ENCODE assay signal across 10 mouse cellular contexts in the genomic region with DNA sequence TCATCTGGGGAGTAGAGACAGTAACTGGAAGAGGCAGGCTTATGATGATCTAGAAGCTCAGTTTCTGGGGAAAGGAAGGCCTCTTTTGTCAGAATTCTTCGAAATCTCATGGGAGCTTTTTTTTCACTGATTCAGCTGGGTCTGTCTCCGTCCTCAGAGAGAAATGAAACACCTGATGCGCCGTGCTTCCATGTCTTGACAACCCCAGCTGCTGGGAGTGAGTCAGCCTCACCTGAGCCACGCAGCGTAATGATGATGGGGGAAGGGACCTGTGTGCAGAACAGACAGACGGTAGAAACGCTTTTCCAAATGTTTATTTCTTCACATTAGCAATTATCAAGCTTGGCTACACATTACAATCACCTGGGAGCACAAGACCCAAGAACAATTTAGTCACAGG. TPM values are rescaled to one million over a fixed set of nuclear protein-coding genes. Genes with fewer than 3 reads are reported as not detected.
A peak's percentile ranks its signal among the peaks of the same experiment; 100 is the strongest.
DNase-seq lines count a peak whose midpoint lies in the region; ATAC-seq and TF ChIP-seq lines count a peak whose summit lies in the region.
"Had no signal": no experiment of that assay in that cellular context is flagged by ENCODE, and none has a peak within 500 bp of the region (broad histone marks: within the 10 kb centered on the region; RNA-seq: fewer than 3 reads in every experiment).

No protein-coding gene starts in this region.

- no peak for DNase-seq in heart, postnatal 36 days
- DNase-seq in kidney, postnatal 0 days (ENCODE audit: low spot score), result peak; percentile 11
- DNase-seq in kidney, postnatal 10 days, result no peak
- DNase-seq in thymus, postnatal 0 days (ENCODE audit: low spot score), result no peak
- no peak for DNase-seq in adrenal gland, postnatal 36 days
- DNase-seq: cerebellum, postnatal 36 days had no signal

- no peaks in the 10 kb centered on the region for H3K27me3 ChIP-seq in heart, embryonic 11.5 days (ENCODE audit: control insufficient read depth, insufficient read depth, low read length)
- no peaks in the 10 kb centered on the region for H3K27me3 ChIP-seq in kidney, postnatal 0 days (ENCODE audit: insufficient read depth, low read length)
- no peaks in the 10 kb centered on the region for H3K27me3 ChIP-seq in ES-Bruce4 (ENCODE audit: control insufficient read depth, insufficient read depth, low read length, poor library complexity, severe bottlenecking)
- H3K27me3 ChIP-seq in intestine, embryonic 16.5 days (replicated peaks; ENCODE audit: control insufficient read depth, insufficient read depth, low read length), result no peaks in the 10 kb centered on the region

- no peak for ATAC-seq in heart, embryonic 11.5 days (replicated peaks; ENCODE audit: insufficient number of reproducible peaks, low FRiP score, low TSS enrichment)
- no peak for ATAC-seq in kidney, postnatal 0 days (replicated peaks; ENCODE audit: low FRiP score, low read depth)
- ATAC-seq in intestine, embryonic 16.5 days, result no peak

- no peak overlapping the region for H3K4me2 ChIP-seq in heart, embryonic 11.5 days
- no peak overlapping the region for H3K4me2 ChIP-seq in kidney, postnatal 0 days (ENCODE audit: low read length)
- peak overlapping the region; percentile 17; the same call in 1 of the 2 replicates for H3K4me2 ChIP-seq in intestine, embryonic 16.5 days (ENCODE audit: low read depth, low read length)

- no peak for TF ChIP-seq EP300 in ES-Bruce4 (IDR thresholded peaks at IDR 0.05; ENCODE audit: insufficient read depth, low read depth, low read length)

- TF ChIP-seq CTCF in kidney, postnatal 0 days (IDR thresholded peaks at IDR 0.05; ENCODE audit: low read depth), result no peak
- no peak for TF ChIP-seq CTCF in ES-Bruce4 (IDR thresholded peaks at IDR 0.05; ENCODE audit: low read depth, low read length)

- H3K36me3 ChIP-seq in heart, embryonic 11.5 days (ENCODE audit: control insufficient read depth, insufficient read depth, low read length), result no peaks in the 10 kb centered on the region
- H3K36me3 ChIP-seq in kidney, postnatal 0 days (ENCODE audit: insufficient read depth, low read length), result no peaks in the 10 kb centered on the region
- H3K36me3 ChIP-seq in ES-Bruce4 (ENCODE audit: control insufficient read depth, insufficient read depth, low read length, poor library complexity, severe bottlenecking), result no peaks in the 10 kb centered on the region
- no peaks in the 10 kb centered on the region for H3K36me3 ChIP-seq in intestine, embryonic 16.5 days (ENCODE audit: control insufficient read depth, insufficient read depth, low read length)

- WGBS in heart, embryonic 11.5 days (ENCODE audit: insufficient replicate concordance), result 64% methylated on average over 8 of the region's 8 CpGs
- WGBS in kidney, postnatal 0 days, result 63% methylated on average over 8 of the region's 8 CpGs
- 52% methylated on average over 8 of the region's 8 CpGs for WGBS in intestine, embryonic 16.5 days

- H3K9ac ChIP-seq in heart, embryonic 11.5 days (ENCODE audit: low read depth, low read length), result no peak overlapping the region
- H3K9ac ChIP-seq in kidney, postnatal 0 days (ENCODE audit: low read depth, low read length), result no peak overlapping the region
- H3K9ac ChIP-seq in ES-Bruce4 (ENCODE audit: low read depth, poor library complexity, severe bottlenecking), result no peak overlapping the region
- no peak overlapping the region for H3K9ac ChIP-seq in intestine, embryonic 16.5 days (ENCODE audit: low read depth, low read length)

- peak overlapping the region; percentile 62; the same call in 1 of the 2 replicates for H3K27ac ChIP-seq in heart, embryonic 11.5 days (ENCODE audit: low read depth, low read length)
- H3K27ac ChIP-seq in kidney, postnatal 0 days, result peak overlapping the region; percentile 47
- peak overlapping the region; percentile 12; the same call in 1 of the 2 replicates for H3K27ac ChIP-seq in ES-Bruce4 (ENCODE audit: insufficient read depth, low read length)
- peak overlapping the region; percentile 74 for H3K27ac ChIP-seq in intestine, embryonic 16.5 days (ENCODE audit: low read length)
- H3K27ac ChIP-seq: macrophage had no signal

- no peak overlapping the region for H3K4me3 ChIP-seq in heart, embryonic 11.5 days (ENCODE audit: low read depth, low read length)
- H3K4me3 ChIP-seq in kidney, postnatal 0 days (replicated peaks; ENCODE audit: low read depth, low read length), result no peak overlapping the region
- no peak overlapping the region for H3K4me3 ChIP-seq in ES-Bruce4 (ENCODE audit: low read depth, low read length)
- H3K4me3 ChIP-seq in intestine, embryonic 16.5 days (ENCODE audit: low read length), result no peak overlapping the region

- intact Hi-C loops in heart, postnatal 36 days (cut with DNase I), result no loop called here

- H3K9me3 ChIP-seq in heart, embryonic 11.5 days (replicated peaks; ENCODE audit: control insufficient read depth, low read length), result no peaks in the 10 kb centered on the region
- no peaks in the 10 kb centered on the region for H3K9me3 ChIP-seq in kidney, postnatal 0 days (replicated peaks; ENCODE audit: low read length)
- H3K9me3 ChIP-seq in ES-Bruce4 (replicated peaks; ENCODE audit: control insufficient read depth, insufficient read depth, low read length, poor library complexity, severe bottlenecking), result no peaks in the 10 kb centered on the region
- H3K9me3 ChIP-seq in intestine, embryonic 16.5 days (ENCODE audit: control insufficient read depth, low read length), result no peaks in the 10 kb centered on the region

- no peak for TF ChIP-seq POLR2A in ES-Bruce4 (IDR thresholded peaks at IDR 0.05; ENCODE audit: insufficient read depth, low read length)

- peaks cover 8% of the 10 kb centered on the region; the same call in 1 of the 2 replicates for H3K4me1 ChIP-seq in heart, embryonic 11.5 days (ENCODE audit: control insufficient read depth, insufficient read depth, low read length)
- H3K4me1 ChIP-seq in kidney, postnatal 0 days (replicated peaks; ENCODE audit: insufficient read depth, low read length), result peaks cover 10% of the 10 kb centered on the region
- H3K4me1 ChIP-seq in ES-Bruce4 (ENCODE audit: control insufficient read depth, insufficient read depth, low read length), result peaks cover 4% of the 10 kb centered on the region
- peaks cover 9% of the 10 kb centered on the region for H3K4me1 ChIP-seq in intestine, embryonic 16.5 days (ENCODE audit: control insufficient read depth, insufficient read depth, low read length)

RNA-seq across cellular contexts. Expression of gene Nabp1, which starts 31.6 kb away (rescaled TPM):
- polyA plus RNA-seq in heart, embryonic 11.5 days (2014; fragmentation: Nextera tagmentation; extraction: Ambion mirVana), result 14.0 and 15.9 TPM in 2 replicates
- total RNA-seq in heart, postnatal 36 days (2021), result 10 to 100 TPM; 42.7 to 50.3 TPM
- polyA plus RNA-seq in kidney, postnatal 0 days (2015; fragmentation: Nextera tagmentation; extraction: Ambion mirVana), result 37.7 and 42.6 TPM in 2 replicates
- polyA plus RNA-seq in ES-Bruce4 (2011; ENCODE audit: insufficient read depth, insufficient read length, low read depth, missing spikeins), result 126 and 145 TPM in 2 replicates
- 16.0 and 19.1 TPM in 2 replicates for polyA plus RNA-seq in intestine, embryonic 16.5 days (2015; fragmentation: Nextera tagmentation; extraction: Ambion mirVana)
- 176 and 185 TPM in 2 replicates for polyA plus RNA-seq in thymus, postnatal 0 days (2015; fragmentation: Nextera tagmentation; extraction: Ambion mirVana)
- 10 to 100 TPM; 32.4 to 33.9 TPM for total RNA-seq in adrenal gland, postnatal 36 days (2021)

Comparison
In these comparisons a context has a peak if more than half of its experiments do, and no peak if none do; other contexts are left out.
1. H3K27ac ChIP-seq: peak in every context shown above with its lines; median percentile 74 in intestine, embryonic 16.5 days; 62 in heart, embryonic 11.5 days; 47 in kidney, postnatal 0 days; 12 in ES-Bruce4.